Mouse (Mus musculus) retina, postnatal 7 days (tissue): ENCODE measurements at regions not wholly inside any gene's neighbourhood (a gene's known extent, or its start where the extent isn't known, plus 50 kb on each side); places are given as distances from the start of the nearest gene placed in this dataset.

ENCODE experiments used
- DNase-seq: peaks from one replicate; pipeline ENCODE4 v3.0.0-alpha.2; 2012; ENCODE audit warnings: low read depth, low spot score

- no peak for DNase-seq
Measured at GRCm38 (mm10) chr1:61050346-61050745, 72.6 kb downstream of the Icos start.

GRCm38 (mm10) chr1:61053676-61054075 lies 75.9 kb downstream of the Icos start:
- no peak for DNase-seq

- no peak for DNase-seq
Measured at GRCm38 (mm10) chr1:61054391-61054790, 76.7 kb downstream of the Icos start.

- DNase-seq: peak; percentile 27
Measured at GRCm38 (mm10) chr1:61055176-61055575, 77.4 kb downstream of the Icos start.

- no peak for DNase-seq
Measured at GRCm38 (mm10) chr1:61059910-61060536, 82.3 kb downstream of the Icos start.

GRCm38 (mm10) chr1:61061892-61062460 lies 84.2 kb downstream of the Icos start:
- no peak for DNase-seq

- DNase-seq: no peak
Measured at GRCm38 (mm10) chr1:61068112-61068511, 90.4 kb downstream of the Icos start.

- DNase-seq: no peak
Measured at GRCm38 (mm10) chr1:61074127-61074526, 96.4 kb downstream of the Icos start.

- DNase-seq: no peak
Measured at GRCm38 (mm10) chr1:61075335-61075734, 97.6 kb downstream of the Icos start.

- DNase-seq: no peak
Measured at GRCm38 (mm10) chr1:61084732-61085131, 107.0 kb downstream of the Icos start.

- no peak for DNase-seq
Measured at GRCm38 (mm10) chr1:61086811-61087210, 109.1 kb downstream of the Icos start.

GRCm38 (mm10) chr1:61090801-61091200 lies 113.1 kb downstream of the Icos start:
- no peak for DNase-seq

GRCm38 (mm10) chr1:61095481-61096165 lies 117.9 kb downstream of the Icos start:
- DNase-seq: no peak

- DNase-seq: no peak
Measured at GRCm38 (mm10) chr1:61099341-61099740, 121.6 kb downstream of the Icos start.

GRCm38 (mm10) chr1:61101679-61102078 lies 124.0 kb downstream of the Icos start:
- no peak for DNase-seq

- DNase-seq: no peak
Measured at GRCm38 (mm10) chr1:61102346-61102745, 124.6 kb downstream of the Icos start.

GRCm38 (mm10) chr1:61103581-61103980 lies 125.9 kb downstream of the Icos start:
- no peak for DNase-seq

- no peak for DNase-seq
Measured at GRCm38 (mm10) chr1:61111731-61112309, 134.1 kb downstream of the Icos start.

GRCm38 (mm10) chr1:61117535-61117934 lies 139.8 kb downstream of the Icos start:
- DNase-seq: no peak

- DNase-seq: no peak
Measured at GRCm38 (mm10) chr1:61118071-61118470, 140.3 kb downstream of the Icos start.

GRCm38 (mm10) chr1:61121480-61121879 lies 143.8 kb downstream of the Icos start:
- no peak for DNase-seq

- DNase-seq: no peak
Measured at GRCm38 (mm10) chr1:61125127-61125526, 147.4 kb downstream of the Icos start.
